Mouse (Mus musculus) stomach, postnatal 0 days (tissue): ENCODE results near the gene Tesk2. TPM values are rescaled to one million over a fixed set of nuclear protein-coding genes. Genes with fewer than 3 reads are reported as not detected.

Experiments used
- ATAC-seq: fragments of 200-750 bp; cut with Nextera tagmentation; 2 replicates; pipeline ENCODE4 v1.8.0; 2017; ENCODE audit not compliant: low FRiP score, low TSS enrichment
- DNase-seq: peaks from one replicate; pipeline ENCODE4 v3.0.0-alpha.2; 2016; ENCODE audit warnings: low spot score
- H3K27ac ChIP-seq: fragments of 300-500 bp; sonication (generic); replicated peaks from 2 replicates; pipeline ENCODE4 v1.5.1; 2014; ENCODE audit warnings: mild to moderate bottlenecking, control low read depth
- H3K27me3 ChIP-seq: fragments of 300-500 bp; sonication (generic); 2 replicates; pipeline ENCODE4 v1.6.1; 2014; ENCODE audit warnings: low read length; ENCODE audit not compliant: control insufficient read depth, insufficient read depth
- H3K36me3 ChIP-seq: fragments of 300-500 bp; sonication (generic); 2 replicates; pipeline ENCODE4 v1.6.1; 2014; ENCODE audit warnings: low read length, mixed read lengths; ENCODE audit not compliant: control insufficient read depth, insufficient read depth
- H3K4me1 ChIP-seq: fragments of 300-500 bp; sonication (generic); replicated peaks from 2 replicates; pipeline ENCODE4 v1.6.1; 2014; ENCODE audit warnings: antibody characterized with exemption; ENCODE audit not compliant: control insufficient read depth, insufficient read depth
- H3K4me2 ChIP-seq: fragments of 300-500 bp; sonication (generic); replicated peaks from 2 replicates; pipeline ENCODE4 v1.6.1; 2014; ENCODE audit warnings: low read depth, mild to moderate bottlenecking, control low read depth, moderate library complexity
- H3K4me3 ChIP-seq: fragments of 300-500 bp; sonication (generic); 2 replicates; pipeline ENCODE4 v1.5.1; 2014; ENCODE audit warnings: low read depth, low read length, control low read depth
- H3K9ac ChIP-seq: fragments of 300-500 bp; sonication (generic); 2 replicates; pipeline ENCODE4 v1.6.1; 2014; ENCODE audit warnings: mild to moderate bottlenecking, low read length, control low read depth, mixed read lengths
- H3K9me3 ChIP-seq: fragments of 300-500 bp; sonication (generic); 2 replicates; pipeline ENCODE4 v1.6.1; 2016; ENCODE audit warnings: low read length; ENCODE audit not compliant: control insufficient read depth
- CTCF ChIP-seq: IDR thresholded peaks from 2 replicates; pipeline ENCODE4 v1.5.1; 2016; ENCODE audit warnings: antibody characterized with exemption, low read depth, mild to moderate bottlenecking, moderate library complexity
- EP300 ChIP-seq: optimal IDR thresholded peaks from 2 replicates; pipeline ENCODE3; 2016; ENCODE audit warnings: antibody characterized with exemption
- WGBS: fragments of 180-500 bp; shearing (Covaris S2); extraction: QIAGEN DNeasy Blood & Tissue Kit; methylation state at CpG from one replicate; pipeline ENCODE4 v1.1.7; 2014; 5-methylcytosine and 5-hydroxymethylcytosine counted together
- polyA plus RNA-seq: library from polyadenylated mRNA; unstranded; fragments of >200 nt; fragmentation: Nextera tagmentation; extraction: Ambion mirVana; gene quantifications from 2 replicates; pipeline ENCODE4 v1.2.1, GENCODE M21; 2015

The Tesk2 gene
- polyA plus RNA-seq, 1 experiment from 2014 or later, result 2.3 TPM

DNA sequence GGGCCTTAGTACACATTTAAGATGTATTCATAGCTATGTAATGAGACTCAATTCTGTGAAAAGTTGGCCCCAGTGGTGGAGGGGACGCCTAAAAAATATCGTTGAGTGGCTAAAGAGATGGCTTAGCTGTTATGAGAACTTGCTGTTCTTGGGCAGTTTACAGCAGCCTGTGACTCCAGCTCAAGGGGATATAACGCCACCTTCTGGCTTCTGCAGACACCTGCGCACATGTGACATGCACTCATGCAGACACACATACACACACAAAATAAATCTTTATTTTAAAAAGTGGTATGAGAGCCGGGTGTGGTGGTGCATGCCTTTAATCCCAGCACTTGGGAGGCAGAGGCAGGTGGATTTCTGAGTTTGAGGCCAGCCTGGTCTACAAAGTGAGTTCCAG is 55.6 kb downstream of the Tesk2 start:
- ATAC-seq (no peak), DNase-seq (no peak)

DNA sequence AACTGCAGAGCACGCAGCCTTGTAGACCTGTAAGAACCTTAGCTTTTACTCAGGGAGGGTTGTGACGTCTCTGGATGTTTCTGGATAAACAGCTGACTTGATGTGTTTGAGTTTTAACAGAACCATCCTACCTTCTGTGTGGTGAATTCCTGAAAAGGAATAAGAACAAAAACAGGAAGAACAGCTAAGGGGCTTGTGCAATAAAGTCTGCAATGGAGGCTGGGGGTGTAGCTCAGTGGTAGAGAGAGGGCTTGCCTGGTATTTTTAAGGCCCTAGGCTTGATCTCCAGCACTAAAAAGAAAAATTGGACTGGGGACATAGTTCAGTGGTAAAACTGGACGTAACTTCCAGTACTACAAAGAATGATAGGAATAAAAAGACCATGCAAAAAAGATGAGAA is 56.3 kb downstream of the Tesk2 start:
- H3K4me1 ChIP-seq, result no peaks in the 10 kb centered on the region
- no peak overlapping the region for H3K9ac ChIP-seq
- no peak overlapping the region for H3K4me2 ChIP-seq
- no peak for DNase-seq
- no peak for ATAC-seq
- no peaks in the 10 kb centered on the region for H3K27me3 ChIP-seq
- WGBS, result 80% methylated on average over 3 of the region's 3 CpGs
- H3K27ac ChIP-seq, result no peak overlapping the region
- no peaks in the 10 kb centered on the region for H3K36me3 ChIP-seq
- H3K9me3 ChIP-seq, result no peaks in the 10 kb centered on the region
- H3K4me3 ChIP-seq, result no peak overlapping the region
- TF ChIP-seq EP300, result no peak
- no peak for TF ChIP-seq CTCF

More for the DNA sequence above, 55.6 kb downstream of the Tesk2 start:
- Histone ChIP-seq H3K4me2 (no peak overlapping the region), H3K36me3 (no peaks in the 10 kb centered on the region), H3K4me3 (no peak overlapping the region), H3K9me3 (no peaks in the 10 kb centered on the region), H3K9ac (no peak overlapping the region), H3K4me1 (no peaks in the 10 kb centered on the region), H3K27me3 (no peaks in the 10 kb centered on the region), H3K27ac (no peak overlapping the region)
- no peak for TF ChIP-seq EP300
- peak; percentile 28; the same call in 1 of the 2 replicates for TF ChIP-seq CTCF
- 96% methylated on average over 5 of the region's 5 CpGs for WGBS

DNA sequence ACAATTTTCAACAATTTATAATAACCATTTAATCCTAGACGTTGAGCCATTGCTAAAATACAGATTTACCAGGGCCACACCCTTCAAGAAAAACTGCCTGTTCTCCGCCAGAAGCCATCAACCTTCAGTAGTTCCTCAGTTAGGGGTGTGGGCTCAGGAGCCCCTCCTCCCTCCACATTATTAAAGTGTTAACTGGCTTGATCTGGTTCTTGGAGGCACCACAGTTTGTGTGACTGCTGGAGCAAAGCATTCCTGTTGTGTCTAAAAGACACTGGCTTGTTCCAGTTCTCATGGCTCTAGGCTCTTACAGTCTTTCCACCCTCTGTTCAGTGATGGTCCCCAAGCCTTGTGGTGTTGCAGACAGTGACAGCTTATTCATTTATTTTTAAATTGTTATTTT is 59.8 kb downstream of the Tesk2 start:
- 54% methylated on average over 2 of the region's 2 CpGs for WGBS
- no peaks in the 10 kb centered on the region for H3K36me3 ChIP-seq
- ATAC-seq, result no peak
- no peak overlapping the region for H3K4me2 ChIP-seq
- DNase-seq, result no peak
- no peak overlapping the region for H3K27ac ChIP-seq
- no peak overlapping the region for H3K4me3 ChIP-seq
- TF ChIP-seq EP300 (no peak), CTCF (no peak)
- no peak overlapping the region for H3K9ac ChIP-seq
- H3K27me3 ChIP-seq, result no peaks in the 10 kb centered on the region
- H3K9me3 ChIP-seq, result no peaks in the 10 kb centered on the region
- no peaks in the 10 kb centered on the region for H3K4me1 ChIP-seq

DNA sequence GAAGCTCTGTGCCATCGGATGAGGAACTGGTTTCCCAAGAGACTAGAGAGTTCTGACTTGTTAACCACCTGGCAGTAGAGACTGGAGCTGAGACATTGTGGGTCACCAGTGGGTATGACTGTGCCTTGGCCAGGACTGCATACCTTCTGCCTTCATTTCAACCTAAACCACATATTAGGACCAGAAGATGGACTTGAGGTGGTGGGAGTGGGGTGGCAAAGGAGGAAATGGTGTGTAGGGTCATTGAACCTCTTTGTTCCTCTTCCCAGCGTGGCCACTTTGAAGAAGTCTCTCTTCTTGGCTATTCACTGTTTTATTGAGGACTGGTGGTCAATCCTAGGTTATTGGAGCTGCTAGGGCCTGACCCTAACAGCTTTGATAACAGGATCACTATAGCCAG is 60.6 kb downstream of the Tesk2 start:
- Histone ChIP-seq H3K9ac (no peak overlapping the region), H3K27ac (no peak overlapping the region)
- 64% methylated on average over 2 of the region's 2 CpGs for WGBS

DNA sequence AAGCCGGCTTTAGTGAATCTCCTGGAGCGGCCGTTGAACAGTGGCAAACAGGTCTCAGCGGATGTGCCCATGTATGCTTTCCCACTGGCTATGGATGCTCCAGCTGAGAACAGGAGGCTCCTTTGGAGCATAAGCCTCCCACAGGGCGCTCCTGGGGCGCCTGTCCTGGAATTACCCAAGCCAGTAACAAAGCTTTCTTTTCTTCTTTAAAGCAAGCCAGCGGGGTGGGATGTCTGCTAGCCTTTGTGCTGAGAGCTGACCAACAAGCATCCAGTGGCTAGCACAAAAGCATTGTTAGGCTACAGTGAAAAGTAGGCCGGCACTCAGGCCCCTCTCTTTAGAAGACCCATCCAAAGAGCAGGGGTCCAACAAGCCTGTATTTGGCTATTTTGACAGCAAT is 61.4 kb downstream of the Tesk2 start:
- 44% methylated on average over 8 of the region's 8 CpGs for WGBS
- H3K27me3 ChIP-seq, result no peaks in the 10 kb centered on the region
- no peak overlapping the region for H3K4me3 ChIP-seq
- no peaks in the 10 kb centered on the region for H3K4me1 ChIP-seq
- no peak overlapping the region for H3K4me2 ChIP-seq
- DNase-seq (no peak), ATAC-seq (no peak)
- H3K36me3 ChIP-seq, result no peaks in the 10 kb centered on the region
- no peak for TF ChIP-seq CTCF
- TF ChIP-seq EP300, result no peak
- H3K27ac ChIP-seq, result no peak overlapping the region
- H3K9me3 ChIP-seq, result no peaks in the 10 kb centered on the region
- no peak overlapping the region for H3K9ac ChIP-seq

More for the DNA sequence above, 60.6 kb downstream of the Tesk2 start:
- Histone ChIP-seq H3K27me3 (no peaks in the 10 kb centered on the region), H3K4me2 (no peak overlapping the region), H3K36me3 (no peaks in the 10 kb centered on the region), H3K9me3 (no peaks in the 10 kb centered on the region), H3K4me1 (no peaks in the 10 kb centered on the region), H3K4me3 (no peak overlapping the region)
- ATAC-seq, result no peak
- TF ChIP-seq CTCF, result no peak
- no peak for TF ChIP-seq EP300
- DNase-seq, result no peak

DNA sequence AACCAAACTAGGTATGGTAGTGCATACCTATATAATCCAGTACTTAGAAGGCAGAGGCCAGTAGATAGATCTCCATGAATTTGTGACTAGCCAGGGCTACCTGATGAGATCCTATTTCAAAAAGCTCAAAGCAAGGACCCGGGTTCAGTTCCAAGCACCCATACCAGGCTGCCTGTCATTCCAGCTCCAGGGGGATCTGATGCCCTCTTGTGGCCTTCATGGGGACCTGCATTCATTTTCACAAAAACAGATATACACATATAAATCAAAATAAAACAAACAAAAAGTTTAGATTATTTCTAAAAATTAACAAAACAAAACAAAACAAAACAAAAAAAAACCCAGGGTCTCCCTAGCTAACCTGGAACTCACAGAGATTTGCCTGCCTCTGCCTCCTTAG is 65.8 kb downstream of the Tesk2 start:
- TF ChIP-seq CTCF, result peak; percentile 38
- no peak for TF ChIP-seq EP300
- Histone ChIP-seq H3K9ac (no peak overlapping the region), H3K4me2 (no peak overlapping the region), H3K27ac (no peak overlapping the region), H3K4me3 (no peak overlapping the region), H3K9me3 (no peaks in the 10 kb centered on the region), H3K27me3 (no peaks in the 10 kb centered on the region), H3K36me3 (no peaks in the 10 kb centered on the region), H3K4me1 (no peaks in the 10 kb centered on the region)
- 100% methylated on average over 1 of the region's 1 CpGs for WGBS
- DNase-seq (no peak), ATAC-seq (no peak)
